Mouse (Mus musculus) adrenal gland, postnatal 36 days (tissue): ENCODE measurements around the gene Glipr1l1. TPM values are rescaled to one million over a fixed set of nuclear protein-coding genes. Genes with fewer than 3 reads are reported as not detected.
"Not testable (repeated sequence)": the region's sequence is repeated elsewhere in the genome, so short reads cannot be mapped to it uniquely, and the experiment has no call there.

Experiments
- DNase-seq, 2 experiments: peaks; one replicate each; pipeline ENCODE4 v3.0.0; 2021; ENCODE audit warnings: mixed read lengths in 1 of 2
- long read RNA-seq, 2 experiments: library from polyadenylated mRNA; stranded (forward); transcript quantifications; one replicate each; pipeline ENCODE4 v2.0.0; 2021; ENCODE audit warnings: borderline sequencing depth in 2 of 2
- total RNA-seq, 2 experiments: library from RNA; stranded (reverse); gene quantifications; 2 replicates each; pipeline ENCODE4 v1.2.3; 2021

Gene Glipr1l1
- total RNA-seq = not detected
- long read RNA-seq, experiment 1 = 0 reads
- long read RNA-seq, experiment 2 = 0 reads

- DNase-seq = peak; percentile 72 to 75
Observed at GRCm38 (mm10) chr10:112059702-112060582, at the start of gene Glipr1l1. TSS of gene Glipr1l1 (plus strand) at chr10:112060189.

- DNase-seq = no peak
Observed at GRCm38 (mm10) chr10:112023585-112023984, 36.4 kb upstream of the Glipr1l1 start.

- not testable (repeated sequence) for DNase-seq
Observed at GRCm38 (mm10) chr10:112028689-112029088, 31.3 kb upstream of the Glipr1l1 start.

GRCm38 (mm10) chr10:112043523-112043922 is 16.5 kb upstream of the Glipr1l1 start:
- DNase-seq = not testable (repeated sequence)

GRCm38 (mm10) chr10:112044283-112044682 is 15.7 kb upstream of the Glipr1l1 start:
- DNase-seq = not testable (repeated sequence)

GRCm38 (mm10) chr10:112051220-112051619 is 8.8 kb upstream of the Glipr1l1 start:
- no peak for DNase-seq

- DNase-seq = not testable (repeated sequence)
Observed at GRCm38 (mm10) chr10:112051956-112052355, 8.0 kb upstream of the Glipr1l1 start.

- DNase-seq = not testable (repeated sequence)
Observed at GRCm38 (mm10) chr10:112060583-112060934, 570 bp downstream of the Glipr1l1 start.

GRCm38 (mm10) chr10:112080044-112080443 is 20.1 kb downstream of the Glipr1l1 start:
- DNase-seq = no peak

GRCm38 (mm10) chr10:112083157-112083556 is 23.2 kb downstream of the Glipr1l1 start, which contains the start of gene Glipr1l2:
TSS of gene Glipr1l2 (plus strand) at chr10:112083354.
- no peak for DNase-seq

GRCm38 (mm10) chr10:112105785-112106184 is 45.8 kb downstream of the Glipr1l1 start:
- DNase-seq = peak; percentile 39 to 43

GRCm38 (mm10) chr10:112110401-112110800 is 50.4 kb downstream of the Glipr1l1 start:
- DNase-seq = no peak

- DNase-seq = not testable (repeated sequence)
Observed at GRCm38 (mm10) chr10:112125090-112125489, 65.1 kb downstream of the Glipr1l1 start.

- not testable (repeated sequence) for DNase-seq
Observed at GRCm38 (mm10) chr10:112127682-112128230, 67.8 kb downstream of the Glipr1l1 start.

Other genes starting within 250 kb of the Glipr1l1 start
- gene Krr1, start 87.5 kb upstream of the Glipr1l1 start, total RNA-seq = 10 to 100 TPM; 39.0 to 41.5 TPM
- gene Glipr1, start 57.6 kb upstream of the Glipr1l1 start, total RNA-seq = 1 to 10 TPM; 1.5 to 2.1 TPM
- not detected for gene Glipr1l2, start 23.2 kb downstream of the Glipr1l1 start, total RNA-seq
- gene Glipr1l3, start 100.1 kb downstream of the Glipr1l1 start, total RNA-seq = not detected
- not detected for gene Caps2, start 103.4 kb downstream of the Glipr1l1 start, total RNA-seq
- gene Kcnc2, start 210.9 kb downstream of the Glipr1l1 start, total RNA-seq = under 1 TPM; 0.07 to 0.13 TPM